ENCODE assay signal across 11 mouse cellular contexts in genomic region chr6:32407574-32408185, GRCm38 (mm10).
DNase-seq lines count a peak whose midpoint lies in the region; ATAC-seq lines count a peak whose summit lies in the region.
"Had no signal": no experiment of that assay in that cellular context is flagged by ENCODE, and none has a peak within 500 bp of the region (broad histone marks: within the 10 kb centered on the region; RNA-seq: fewer than 3 reads in every experiment).

No protein-coding gene starts in this region.

- H3K36me3 ChIP-seq in embryonic facial prominence, embryonic 11.5 days (replicated peaks; ENCODE audit: control insufficient read depth, insufficient read depth, low read depth, low read length), result no peaks in the 10 kb centered on the region
- H3K36me3 ChIP-seq in hindbrain, embryonic 14.5 days (replicated peaks; ENCODE audit: control insufficient read depth, insufficient read depth), result no peaks in the 10 kb centered on the region
- no peaks in the 10 kb centered on the region for H3K36me3 ChIP-seq in neural tube, embryonic 12.5 days
- H3K36me3 ChIP-seq: heart, embryonic 15.5 days had no signal

- WGBS in embryonic facial prominence, embryonic 11.5 days, result 48% methylated on average over 8 of the region's 8 CpGs
- WGBS in hindbrain, embryonic 14.5 days, result 27% methylated on average over 8 of the region's 8 CpGs
- WGBS in neural tube, embryonic 12.5 days, result 13% methylated on average over 8 of the region's 8 CpGs

- no peak overlapping the region for H3K9ac ChIP-seq in embryonic facial prominence, embryonic 11.5 days (replicated peaks; ENCODE audit: low read length)
- H3K9ac ChIP-seq in hindbrain, embryonic 14.5 days, result no peak overlapping the region
- no peak overlapping the region for H3K9ac ChIP-seq in neural tube, embryonic 12.5 days
- H3K9ac ChIP-seq: heart, embryonic 15.5 days had no signal

- no peak overlapping the region for H3K4me2 ChIP-seq in embryonic facial prominence, embryonic 11.5 days (ENCODE audit: low read depth, low read length)
- no peak overlapping the region for H3K4me2 ChIP-seq in hindbrain, embryonic 14.5 days (replicated peaks)
- H3K4me2 ChIP-seq in neural tube, embryonic 12.5 days (replicated peaks), result no peak overlapping the region
- H3K4me2 ChIP-seq: heart, embryonic 15.5 days; liver, embryonic 11.5 days had no signal

- H3K4me1 ChIP-seq in embryonic facial prominence, embryonic 11.5 days (ENCODE audit: control insufficient read depth, insufficient read depth, low read length), result peaks cover 2% of the 10 kb centered on the region; the same call in 1 of the 2 replicates
- peaks cover 20% of the 10 kb centered on the region; the same call in 1 of the 2 replicates for H3K4me1 ChIP-seq in hindbrain, embryonic 14.5 days (replicated peaks; ENCODE audit: control insufficient read depth, insufficient read depth, low read length)
- H3K4me1 ChIP-seq in neural tube, embryonic 12.5 days, result peaks cover 28% of the 10 kb centered on the region

- H3K4me3 ChIP-seq in embryonic facial prominence, embryonic 11.5 days (ENCODE audit: low read depth, low read length), result no peak overlapping the region
- no peak overlapping the region for H3K4me3 ChIP-seq in hindbrain, embryonic 14.5 days (replicated peaks; ENCODE audit: low read length)
- H3K4me3 ChIP-seq in neural tube, embryonic 12.5 days, result no peak overlapping the region
- H3K4me3 ChIP-seq: heart, embryonic 15.5 days had no signal

- no peaks in the 10 kb centered on the region for H3K27me3 ChIP-seq in embryonic facial prominence, embryonic 11.5 days (ENCODE audit: control insufficient read depth, insufficient read depth, low read length)
- H3K27me3 ChIP-seq in hindbrain, embryonic 14.5 days (ENCODE audit: control insufficient read depth, insufficient read depth, low read length), result no peaks in the 10 kb centered on the region
- no peaks in the 10 kb centered on the region for H3K27me3 ChIP-seq in neural tube, embryonic 12.5 days (replicated peaks)
- H3K27me3 ChIP-seq: heart, embryonic 15.5 days had no signal

- DNase-seq in kidney, postnatal 4 days, result peak; percentile 25 to 29
- DNase-seq in kidney, adult 8-10 months, result no peak
- DNase-seq in embryonic facial prominence, embryonic 11.5 days (ENCODE audit: low spot score), result peak; percentile 10
- DNase-seq in hindbrain, embryonic 14.5 days (ENCODE audit: low spot score), result peak; percentile 29
- no peak for DNase-seq in lung, postnatal 14 days
- no peak for DNase-seq in adrenal gland, postnatal 4 days (ENCODE audit: low spot score in 2 of 2)
- DNase-seq: lung, postnatal 4 days had no signal

- H3K27ac ChIP-seq in embryonic facial prominence, embryonic 11.5 days (replicated peaks; ENCODE audit: low read depth, low read length), result no peak overlapping the region
- no peak overlapping the region for H3K27ac ChIP-seq in hindbrain, embryonic 14.5 days
- H3K27ac ChIP-seq in neural tube, embryonic 12.5 days, result no peak overlapping the region
- H3K27ac ChIP-seq: heart, embryonic 15.5 days had no signal

- no peak for ATAC-seq in embryonic facial prominence, embryonic 11.5 days (replicated peaks; ENCODE audit: insufficient number of reproducible peaks, low FRiP score, low TSS enrichment, low read depth)
- 0 out of 2 replicates have a peak, but pooled peaks have one; percentile 29 for ATAC-seq in hindbrain, embryonic 14.5 days (ENCODE audit: low FRiP score)
- peak; percentile 76 for ATAC-seq in neural tube, embryonic 12.5 days (ENCODE audit: low FRiP score, low read depth)
- no peak for ATAC-seq in inflammation-experienced regulatory T-cells, adult 6 months

- no peaks in the 10 kb centered on the region for H3K9me3 ChIP-seq in embryonic facial prominence, embryonic 11.5 days (replicated peaks; ENCODE audit: control insufficient read depth, low read length)
- no peaks in the 10 kb centered on the region for H3K9me3 ChIP-seq in hindbrain, embryonic 14.5 days (ENCODE audit: control insufficient read depth, low read length)
- H3K9me3 ChIP-seq in neural tube, embryonic 12.5 days, result no peaks in the 10 kb centered on the region
- H3K9me3 ChIP-seq: heart, embryonic 15.5 days had no signal

Comparison
In these comparisons a context has a peak if more than half of its experiments do, and no peak if none do; other contexts are left out.
1. DNase-seq: peak in kidney, postnatal 4 days (2 of 2), embryonic facial prominence, embryonic 11.5 days (single experiment) and hindbrain, embryonic 14.5 days (single experiment); none in kidney, adult 8-10 months (0 of 2), lung, postnatal 14 days (single experiment) and adrenal gland, postnatal 4 days (0 of 2).
2. ATAC-seq: peak in hindbrain, embryonic 14.5 days (single experiment) and neural tube, embryonic 12.5 days (single experiment); none in embryonic facial prominence, embryonic 11.5 days (single experiment) and inflammation-experienced regulatory T-cells, adult 6 months (single experiment).